Mouse (Mus musculus) cerebellum, postnatal 10 days (tissue): ENCODE results near the gene Gm20517.

ENCODE experiments used
- DNase-seq, 2 experiments: peaks; one replicate each; pipeline ENCODE4 v3.0.0; 2021; ENCODE audit warnings: mixed read lengths in 2 of 2

Gm20517 gene

GRCm38 (mm10) chr17:47610849-47611660, at the start of gene Gm20517, which contains the start of the genes Bysl and Med20:
Gene Gm20517 (plus strand): TSS chr17:47611589.
Gene Bysl (minus strand): TSS chr17:47611492.
Gene Med20 (plus strand): TSS chr17:47611582.
- peak; percentile 99 for DNase-seq

GRCm38 (mm10) chr17:47562875-47563274, 48.5 kb upstream of the Gm20517 start:
- DNase-seq: no peak

GRCm38 (mm10) chr17:47564612-47565011, 46.8 kb upstream of the Gm20517 start:
- DNase-seq: no peak

GRCm38 (mm10) chr17:47566133-47566532, 45.3 kb upstream of the Gm20517 start:
- DNase-seq: no peak

GRCm38 (mm10) chr17:47567271-47567670, 44.1 kb upstream of the Gm20517 start:
- no peak for DNase-seq

- no peak for DNase-seq
These were observed 43.0 kb upstream of the Gm20517 start for GRCm38 (mm10) chr17:47568389-47568788.

GRCm38 (mm10) chr17:47568951-47569527, 42.4 kb upstream of the Gm20517 start:
- no peak for DNase-seq

GRCm38 (mm10) chr17:47571621-47572020, 39.8 kb upstream of the Gm20517 start:
- DNase-seq: no peak

GRCm38 (mm10) chr17:47572436-47572835, 39.0 kb upstream of the Gm20517 start:
- DNase-seq: no peak

GRCm38 (mm10) chr17:47574028-47574427, 37.4 kb upstream of the Gm20517 start:
- DNase-seq: no peak

- DNase-seq: no peak
These were observed 36.6 kb upstream of the Gm20517 start for GRCm38 (mm10) chr17:47574830-47575229.

- DNase-seq: no peak
These were observed 32.7 kb upstream of the Gm20517 start for GRCm38 (mm10) chr17:47578655-47579054.

- DNase-seq: no peak
These were observed 30.4 kb upstream of the Gm20517 start for GRCm38 (mm10) chr17:47580962-47581361.

- no peak for DNase-seq
These were observed 22.9 kb upstream of the Gm20517 start for GRCm38 (mm10) chr17:47588517-47588916.

- DNase-seq: no peak
These were observed 20.3 kb upstream of the Gm20517 start for GRCm38 (mm10) chr17:47591073-47591472.

GRCm38 (mm10) chr17:47593215-47593853, 18.1 kb upstream of the Gm20517 start:
- peak; percentile 97 to 98 for DNase-seq

- DNase-seq: no peak
These were observed 17.6 kb upstream of the Gm20517 start for GRCm38 (mm10) chr17:47593854-47594182.

GRCm38 (mm10) chr17:47594183-47594968, 17.0 kb upstream of the Gm20517 start:
- DNase-seq: peak; percentile 49 to 57

GRCm38 (mm10) chr17:47594969-47595247, 16.5 kb upstream of the Gm20517 start:
- DNase-seq: no peak

GRCm38 (mm10) chr17:47595248-47596161, 15.9 kb upstream of the Gm20517 start:
- peak in 1 of 2 experiments; percentile 26 for DNase-seq

GRCm38 (mm10) chr17:47596162-47596838, 15.1 kb upstream of the Gm20517 start:
- peak in 1 of 2 experiments; percentile 37 for DNase-seq

- no peak for DNase-seq
These were observed 14.6 kb upstream of the Gm20517 start for GRCm38 (mm10) chr17:47596839-47597164.
